Mouse (Mus musculus) frontal cortex, postnatal 25 days (tissue): ENCODE data around the gene Ss18l1.

Source experiments
- DNase-seq, 2 experiments: peaks; one replicate each; pipeline ENCODE4 v3.0.0; 2022; ENCODE audit warnings: low spot score in 2 of 2

The Ss18l1 gene

DNA sequence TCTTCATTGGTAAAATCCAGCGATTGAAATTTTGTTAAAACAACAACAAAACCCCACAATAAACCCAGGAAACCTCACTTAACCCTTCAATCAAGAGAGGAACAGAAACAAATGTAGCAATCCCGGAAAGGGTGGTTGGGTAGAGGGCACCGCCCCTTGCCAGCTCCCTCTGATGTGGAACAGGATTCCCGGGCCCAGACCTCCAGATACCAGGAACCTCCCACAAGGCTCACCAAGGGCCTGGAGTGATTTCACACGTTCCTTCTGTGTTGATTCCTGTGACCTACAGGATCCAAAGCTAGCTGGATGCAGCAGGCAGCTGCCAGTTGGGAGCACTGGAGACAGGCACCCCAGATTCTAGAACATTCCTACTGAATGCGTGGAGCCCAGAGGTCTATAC is 1.9 kb upstream of the Ss18l1 start:
- no peak for DNase-seq

DNA sequence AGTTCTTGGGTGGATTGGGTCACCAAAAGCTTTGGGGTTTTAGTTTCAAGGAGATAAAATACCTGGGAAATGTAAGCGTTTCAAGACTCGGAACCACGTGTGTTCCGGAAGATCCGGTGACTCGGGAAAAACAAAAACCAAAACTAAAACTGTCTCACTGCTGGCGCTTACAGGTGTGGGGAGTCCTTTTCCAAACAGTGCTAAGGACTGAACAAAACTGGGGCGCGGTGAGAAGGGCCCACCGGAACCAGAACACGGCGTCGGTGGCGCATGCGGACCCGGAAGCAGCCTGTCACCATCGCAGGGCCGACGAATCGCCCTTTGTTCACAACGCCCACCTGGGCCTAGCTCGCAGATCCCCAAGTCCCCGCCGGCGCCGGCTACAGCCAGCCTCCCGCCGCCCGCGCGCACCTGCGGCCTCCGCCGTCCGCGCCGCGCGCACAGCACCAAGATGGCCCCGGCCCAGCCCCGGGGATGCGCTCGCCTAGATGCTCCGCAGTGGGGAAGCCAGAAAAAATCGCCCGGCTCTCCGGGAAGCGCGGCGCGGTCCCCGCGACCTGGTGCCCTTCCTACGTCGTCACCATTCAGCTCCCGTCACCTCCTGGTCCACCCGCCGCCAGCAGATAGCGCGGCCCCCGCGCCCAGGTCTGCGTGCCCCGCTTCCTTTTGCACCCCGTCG is 593 bp upstream of the Ss18l1 start:
- peak; percentile 28 to 31 for DNase-seq

DNA sequence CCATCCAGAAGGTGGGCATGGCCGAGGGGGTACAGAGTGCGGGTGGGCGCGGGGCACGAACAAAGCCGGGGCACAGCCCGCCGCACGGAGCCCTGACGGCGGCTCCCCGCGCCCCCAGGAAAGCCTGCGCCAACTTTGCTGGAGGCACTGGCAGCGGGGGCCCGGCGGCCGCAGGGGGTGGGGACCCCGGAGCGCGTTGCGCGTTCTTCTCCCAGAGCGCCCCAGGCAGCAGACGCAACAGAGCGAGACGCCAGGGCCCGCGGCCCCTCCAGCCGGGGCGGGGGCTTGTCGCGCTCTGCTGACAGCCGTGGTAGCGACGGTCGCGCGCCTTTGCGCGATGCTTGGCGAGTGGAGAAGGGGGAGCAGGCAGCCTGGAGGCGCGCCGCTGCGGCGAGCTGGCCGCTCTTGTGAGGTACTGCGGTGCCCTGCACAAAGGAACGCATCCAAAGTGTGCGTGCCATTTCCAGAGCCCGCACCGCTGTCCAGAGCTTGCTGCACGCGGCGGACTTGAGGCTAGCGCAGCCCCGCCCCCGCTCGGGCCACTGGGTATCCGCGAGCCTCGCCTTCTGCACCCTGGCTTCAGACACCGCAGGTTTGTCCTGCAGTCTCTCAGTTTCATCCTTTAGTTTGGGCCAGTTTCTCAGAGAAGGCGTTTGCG is 678 bp downstream of the Ss18l1 start:
- DNase-seq = peak; percentile 48 to 64

DNA sequence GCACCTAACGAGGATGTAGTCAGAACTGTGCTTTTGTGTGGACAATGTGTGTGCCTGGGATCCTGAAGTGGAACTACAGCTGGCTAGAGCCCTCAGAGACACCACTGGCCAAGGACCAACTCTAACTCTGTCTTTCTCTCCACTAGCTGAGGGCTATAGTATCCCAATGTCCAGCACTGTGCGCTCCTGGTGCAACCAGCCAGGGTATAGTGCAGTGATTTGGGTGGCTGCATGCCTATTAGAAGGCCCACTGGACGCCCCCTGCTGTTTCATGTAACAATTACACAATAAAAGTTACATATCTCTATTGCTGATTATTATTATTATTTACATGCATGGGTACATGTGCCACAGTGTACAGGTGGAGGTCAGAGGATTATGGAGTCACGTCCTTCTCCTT is 3.0 kb downstream of the Ss18l1 start:
- no peak for DNase-seq

DNA sequence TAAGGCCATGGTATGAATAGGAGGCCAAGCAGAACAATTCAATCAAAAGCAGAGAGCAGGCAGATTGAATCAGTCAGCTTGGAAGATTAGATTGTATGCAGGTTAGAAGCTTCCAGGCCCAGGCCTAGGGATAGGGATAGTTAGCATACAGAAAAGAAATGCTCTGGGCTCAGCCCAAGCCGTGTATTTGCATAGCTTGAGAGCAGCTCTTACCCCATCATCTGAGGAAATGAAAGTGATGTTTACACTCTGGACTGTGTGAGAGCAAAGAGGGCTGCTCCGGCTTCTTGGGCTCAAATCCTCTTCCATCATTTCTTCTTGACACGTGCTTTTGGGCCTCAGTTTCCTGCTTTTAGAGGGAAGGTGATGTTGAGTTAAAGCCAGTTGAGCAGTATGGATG is 5.3 kb downstream of the Ss18l1 start:
- DNase-seq = no peak

DNA sequence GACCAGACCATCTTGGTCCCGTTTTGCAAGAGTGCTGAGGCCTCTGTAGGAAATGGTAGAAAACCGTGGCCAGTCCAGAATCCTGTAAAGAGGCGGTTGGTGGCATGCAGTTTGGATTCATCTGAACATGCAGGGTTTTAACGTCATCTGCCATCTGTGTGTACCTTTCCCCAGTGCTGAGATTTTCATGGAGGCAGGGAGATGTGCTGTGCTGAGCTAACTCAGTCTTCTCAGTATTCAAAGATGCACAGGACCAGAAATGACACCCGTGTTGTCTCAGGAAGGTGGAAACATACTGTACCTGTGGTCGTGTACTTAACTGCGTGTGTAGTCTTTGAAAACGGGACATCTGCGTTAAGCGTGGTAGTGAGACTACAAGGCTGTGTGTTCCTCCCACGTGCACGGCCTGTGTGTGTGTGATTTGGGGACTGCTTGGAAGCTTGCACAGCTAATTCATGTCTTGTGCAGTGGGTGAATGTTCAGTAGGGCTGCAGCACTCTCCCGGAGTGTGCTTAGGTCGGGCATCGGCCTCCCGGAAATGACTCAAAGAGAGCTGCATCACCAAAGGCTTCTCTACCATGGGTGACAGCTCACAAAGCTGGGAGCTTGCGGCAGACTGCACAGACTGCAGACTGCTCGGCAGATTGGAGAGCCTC is 5.8 kb downstream of the Ss18l1 start:
- DNase-seq = peak in 1 of 2 experiments; percentile 30

DNA sequence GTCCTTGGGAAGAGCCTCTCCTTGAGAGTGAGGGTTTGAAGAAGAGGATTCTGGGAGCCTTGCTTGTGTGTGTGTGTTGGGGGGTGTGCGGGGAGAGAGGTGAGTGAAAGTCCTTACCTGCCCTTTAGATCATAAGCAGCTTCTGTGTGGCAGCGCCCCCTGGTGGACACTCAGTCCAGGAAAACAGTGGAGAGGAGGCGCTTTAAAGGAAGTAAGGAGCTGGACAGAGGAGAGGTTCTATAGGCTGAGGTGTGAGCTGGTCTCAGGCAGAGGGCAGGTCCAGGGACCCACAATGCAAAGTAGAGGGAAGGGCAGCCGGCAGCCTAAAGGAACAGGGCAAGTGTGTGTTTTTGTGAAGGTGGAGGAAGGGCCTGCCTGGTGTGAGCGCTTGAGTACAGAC is 8.7 kb downstream of the Ss18l1 start:
- peak; percentile 74 to 78 for DNase-seq

DNA sequence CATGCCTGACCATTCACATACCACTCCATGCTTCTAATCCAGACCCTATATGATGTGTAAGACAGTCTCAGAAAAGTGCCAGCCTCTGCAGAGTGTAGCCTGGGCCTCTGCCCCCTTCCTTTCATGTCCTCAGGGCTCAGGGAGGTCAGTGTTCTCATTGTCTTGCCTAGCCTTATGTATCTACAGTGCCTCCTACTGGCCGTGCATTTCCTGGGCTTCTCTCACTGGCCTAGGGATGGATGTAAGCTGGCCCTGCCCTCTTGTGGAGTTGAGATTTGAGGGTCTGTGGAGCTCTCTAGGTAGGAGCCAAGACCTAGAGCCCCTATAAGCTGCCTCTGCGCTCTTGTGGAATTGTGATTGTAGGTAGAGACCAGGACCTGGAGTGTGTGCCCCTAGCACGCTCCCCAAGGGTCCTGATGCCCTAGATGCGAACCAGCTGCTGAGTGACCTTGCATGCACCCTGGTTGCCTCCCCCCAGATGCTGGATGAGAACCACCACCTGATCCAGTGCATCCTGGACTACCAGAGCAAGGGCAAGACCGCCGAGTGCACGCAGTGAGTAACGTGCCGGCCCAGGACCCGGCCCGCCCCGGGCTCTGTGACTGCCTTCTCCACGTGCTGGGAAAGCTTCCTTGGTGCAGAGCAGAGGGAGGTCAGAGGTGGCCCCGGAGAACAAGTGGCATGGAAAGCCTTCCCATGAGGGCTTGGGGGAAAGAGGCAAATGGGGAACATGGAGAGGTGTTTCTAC is 9.9 kb downstream of the Ss18l1 start:
- DNase-seq = no peak

DNA sequence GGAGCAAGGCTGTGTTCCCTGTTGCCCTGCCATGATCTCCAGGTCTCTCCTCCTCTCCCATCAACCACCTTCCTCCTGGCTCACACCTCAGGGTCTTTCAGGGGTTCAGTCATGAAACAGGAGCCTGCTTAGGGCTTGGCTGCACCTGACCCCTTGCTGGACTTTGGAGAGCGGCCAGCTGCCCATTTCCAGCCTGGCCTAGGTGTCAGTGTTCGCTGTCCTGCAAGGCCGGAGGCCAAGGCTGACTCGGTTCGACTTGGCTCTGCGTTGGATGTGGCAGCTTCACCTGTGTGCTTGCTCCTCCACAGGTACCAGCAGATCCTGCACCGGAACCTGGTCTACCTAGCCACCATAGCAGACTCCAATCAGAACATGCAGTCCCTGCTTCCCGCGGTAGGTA is 10.7 kb downstream of the Ss18l1 start:
- no peak for DNase-seq

DNA sequence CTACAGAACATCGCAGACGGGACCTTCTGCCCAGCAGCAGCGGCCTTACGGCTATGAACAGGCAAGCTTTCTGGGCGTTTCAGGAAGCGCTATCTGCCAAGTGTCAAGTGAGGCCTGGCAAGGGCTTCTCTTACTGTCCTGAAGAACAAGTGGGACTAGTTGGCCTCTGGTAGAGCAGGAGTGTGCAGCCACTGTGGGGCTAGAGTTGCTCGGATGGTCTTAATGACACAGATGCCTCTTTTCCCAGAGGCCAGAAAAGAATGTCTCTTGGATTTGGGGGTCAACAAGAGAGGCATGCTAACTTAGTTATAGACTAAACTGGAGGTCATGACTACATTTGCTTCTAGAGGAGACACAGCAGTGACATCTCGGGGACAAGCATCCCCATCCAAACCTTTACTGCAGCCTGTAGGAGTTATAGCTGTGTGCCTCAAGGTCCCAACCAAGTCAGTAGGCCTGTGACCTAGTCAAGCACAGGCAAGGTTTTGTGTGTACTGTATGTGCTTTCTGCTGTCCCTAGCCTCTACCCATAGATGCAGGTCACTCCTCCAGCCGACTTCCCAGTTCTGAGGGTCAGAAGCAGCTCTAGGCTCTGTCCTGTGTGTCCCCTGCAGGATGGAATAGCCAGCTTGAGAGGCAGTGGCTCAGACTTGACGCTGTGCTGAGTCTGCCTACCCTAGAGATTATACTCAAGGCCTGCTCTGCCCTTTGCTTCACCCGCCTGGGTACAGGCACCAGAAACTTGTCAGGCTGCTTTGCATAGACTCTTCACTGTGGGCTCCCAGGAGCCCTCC is 21.2 kb downstream of the Ss18l1 start:
- no peak for DNase-seq

DNA sequence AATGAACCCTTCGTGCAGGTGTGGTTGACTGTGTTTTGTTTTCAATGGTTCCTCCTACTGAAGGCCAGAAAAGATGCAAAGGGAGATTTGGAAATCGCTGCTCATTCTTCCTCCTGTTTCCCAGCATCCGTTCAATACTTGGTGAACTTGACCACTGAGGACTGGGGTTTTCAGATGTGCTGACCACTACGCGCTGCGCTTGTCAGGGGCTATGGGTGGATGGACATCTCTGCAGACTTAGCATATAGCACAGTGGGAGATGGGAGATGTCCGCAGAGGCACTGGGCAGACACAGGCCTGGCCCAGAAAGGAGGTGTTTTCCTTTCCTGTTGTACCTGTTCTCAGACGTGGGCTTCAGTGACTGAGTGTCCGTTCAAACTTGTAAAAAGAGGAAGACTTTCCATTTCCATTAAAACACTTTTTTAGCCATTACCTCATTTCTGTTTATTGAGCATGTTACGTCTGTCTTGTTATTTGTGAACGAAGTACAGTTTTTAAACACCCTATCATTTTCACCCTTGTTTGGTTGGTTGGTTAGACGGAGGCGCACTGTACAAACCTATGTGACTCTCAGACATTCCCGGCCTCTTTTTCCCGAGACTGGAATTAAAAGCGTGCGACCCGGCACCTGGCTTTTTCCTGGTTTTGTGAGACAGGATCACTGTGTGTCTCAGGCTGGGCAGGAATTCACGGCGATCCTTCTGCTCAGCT is 27.6 kb downstream of the Ss18l1 start:
- DNase-seq = no peak

DNA sequence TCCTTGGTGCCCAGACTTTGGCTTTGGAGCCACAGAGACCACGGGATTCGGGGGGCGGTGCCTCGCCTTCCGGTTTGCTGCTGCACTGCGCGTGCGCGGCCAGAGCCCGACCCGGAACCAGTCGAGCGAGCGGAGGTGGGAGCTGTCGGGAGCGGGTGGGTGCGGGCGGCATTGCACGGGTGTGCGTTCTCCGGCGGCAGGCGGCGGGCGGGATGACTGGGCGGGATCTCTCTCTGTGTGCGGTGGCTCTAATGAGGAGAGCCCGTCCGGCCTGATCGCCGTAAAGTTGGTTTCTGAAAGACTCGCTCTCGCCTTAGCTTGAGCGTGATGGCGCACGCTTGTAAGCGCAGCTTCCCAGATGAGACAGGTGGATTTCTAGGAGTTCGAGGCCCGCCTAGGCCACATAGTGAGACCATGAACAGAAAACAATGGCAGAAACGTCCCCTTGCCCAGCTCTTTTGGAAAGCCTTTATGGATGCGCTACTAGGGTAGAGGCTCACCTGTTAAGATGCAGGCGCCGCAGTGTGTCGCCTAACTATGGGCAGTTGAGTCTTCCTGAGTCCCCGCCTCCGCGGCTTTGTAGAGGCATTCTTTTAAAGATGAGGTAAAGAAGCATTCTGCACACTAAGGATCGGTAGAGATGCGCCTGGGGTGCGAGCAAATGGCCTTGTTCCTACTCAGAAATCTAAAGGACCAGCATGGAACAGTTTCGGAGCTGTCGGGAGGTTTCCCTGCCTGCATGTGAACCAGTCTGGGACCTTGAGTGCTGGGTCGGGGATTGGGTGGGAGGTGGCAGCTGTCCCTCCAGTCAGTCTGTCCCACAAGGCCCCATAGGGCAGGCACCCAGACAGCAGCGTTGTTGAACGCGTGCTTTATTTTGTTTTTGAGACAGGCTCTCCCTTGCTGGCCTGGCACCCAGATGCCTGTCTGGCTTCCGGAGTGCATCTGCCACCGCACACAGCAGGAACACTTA is 28.5 kb downstream of the Ss18l1 start, which contains the start of gene Mtg2:
Mtg2 (plus strand) TSS at position 108 of the 973 bp plus-strand sequence.
- DNase-seq = peak; percentile 92 to 93

DNA sequence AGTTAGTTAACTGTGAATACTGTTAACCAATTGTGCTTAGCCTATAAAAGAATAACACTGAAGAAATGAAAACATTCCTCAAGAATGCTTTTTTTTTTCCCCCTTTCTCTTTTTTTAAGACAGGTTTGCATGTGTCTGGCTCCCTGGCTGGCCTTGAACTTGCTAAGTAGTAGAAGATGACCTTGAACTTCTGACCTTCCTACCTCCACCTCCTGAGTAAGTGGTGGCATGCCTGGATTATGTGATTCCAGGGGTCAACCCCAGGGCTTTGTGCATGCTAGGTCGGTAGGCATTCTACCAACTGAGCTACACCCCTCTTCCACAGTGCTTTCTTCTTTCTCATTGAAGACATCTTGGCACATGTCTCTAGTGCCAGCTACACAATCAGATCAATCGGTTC is 29.4 kb downstream of the Ss18l1 start:
- no peak for DNase-seq

DNA sequence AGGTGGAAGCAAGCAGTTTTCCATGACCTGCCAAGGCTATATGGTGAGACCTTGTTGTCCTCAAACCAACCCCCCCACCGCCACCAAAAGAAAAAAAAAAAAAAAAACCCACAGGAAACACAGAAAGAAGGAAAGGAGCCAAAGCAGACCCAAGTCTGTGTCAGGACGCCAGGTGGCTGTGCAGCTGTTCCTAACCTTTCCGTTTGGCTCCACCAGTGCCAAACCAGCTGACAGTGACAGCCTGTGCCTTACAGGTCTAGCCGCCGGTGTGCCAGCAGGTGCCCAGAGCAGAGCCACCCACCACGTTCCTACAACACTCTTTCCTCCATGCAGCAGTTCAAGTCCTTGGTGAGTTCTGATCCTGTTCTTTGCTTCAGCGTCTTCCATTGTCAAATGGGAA is 30.6 kb downstream of the Ss18l1 start:
- DNase-seq = no peak

DNA sequence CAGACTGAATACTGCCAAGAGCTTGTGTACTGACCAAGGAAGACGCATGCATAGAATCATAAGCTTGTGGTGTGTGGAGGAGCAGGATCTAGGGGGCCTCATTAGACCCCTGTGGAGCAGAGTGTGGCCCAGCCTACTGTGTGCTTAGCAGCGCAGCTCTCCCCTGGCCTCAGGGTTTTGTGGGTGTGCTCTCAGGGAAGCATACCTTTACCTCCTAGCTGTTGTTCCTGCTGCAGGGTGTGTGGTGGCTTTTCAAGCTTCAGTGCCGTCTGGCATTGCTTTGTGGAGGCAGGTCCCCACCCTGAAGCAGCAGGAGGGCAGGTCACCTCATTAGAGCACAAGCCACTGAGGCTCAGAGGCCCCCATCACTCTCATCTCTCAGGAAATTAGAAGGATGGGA is 35.3 kb downstream of the Ss18l1 start:
- DNase-seq = no peak

DNA sequence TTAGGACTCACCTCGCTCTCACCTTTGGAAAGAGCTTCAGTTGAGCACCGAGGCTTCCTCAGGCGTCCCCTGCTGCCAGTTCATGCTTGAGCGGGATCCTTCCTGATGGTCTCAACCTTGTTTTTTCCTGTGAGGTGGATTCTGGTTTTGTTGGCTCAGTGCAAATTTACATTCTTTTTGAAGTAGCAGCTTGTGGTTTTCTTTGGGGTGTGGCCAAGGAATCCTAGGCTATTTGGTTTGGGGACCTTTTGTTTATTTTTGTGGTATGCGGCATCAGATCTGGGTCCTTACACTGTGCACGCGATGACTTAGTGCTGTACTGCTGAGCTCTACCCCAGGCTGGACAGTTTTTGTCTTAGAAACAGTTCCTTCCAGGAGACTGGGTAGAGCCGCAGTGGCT is 38.4 kb downstream of the Ss18l1 start:
- DNase-seq = no peak

DNA sequence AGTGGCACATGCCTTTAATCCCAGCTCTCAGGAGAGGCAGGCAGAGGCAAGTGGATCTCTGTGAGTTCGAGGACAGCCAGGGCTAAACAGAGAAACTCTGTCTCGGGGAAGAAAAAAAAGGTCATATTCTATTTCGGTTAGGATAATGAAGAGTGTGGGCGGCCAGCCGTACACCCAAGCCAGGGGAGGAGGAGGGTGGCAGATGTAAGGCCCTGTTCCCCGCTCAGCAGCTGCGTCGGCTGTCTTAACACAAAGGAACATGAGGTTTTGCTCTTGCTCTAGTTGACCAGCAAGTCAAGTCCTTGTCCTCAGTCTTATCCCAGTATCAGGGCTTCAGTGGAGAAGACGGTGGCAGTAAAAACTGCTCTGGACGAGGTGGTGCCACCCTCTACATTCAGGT is 40.8 kb downstream of the Ss18l1 start:
- no peak for DNase-seq

DNA sequence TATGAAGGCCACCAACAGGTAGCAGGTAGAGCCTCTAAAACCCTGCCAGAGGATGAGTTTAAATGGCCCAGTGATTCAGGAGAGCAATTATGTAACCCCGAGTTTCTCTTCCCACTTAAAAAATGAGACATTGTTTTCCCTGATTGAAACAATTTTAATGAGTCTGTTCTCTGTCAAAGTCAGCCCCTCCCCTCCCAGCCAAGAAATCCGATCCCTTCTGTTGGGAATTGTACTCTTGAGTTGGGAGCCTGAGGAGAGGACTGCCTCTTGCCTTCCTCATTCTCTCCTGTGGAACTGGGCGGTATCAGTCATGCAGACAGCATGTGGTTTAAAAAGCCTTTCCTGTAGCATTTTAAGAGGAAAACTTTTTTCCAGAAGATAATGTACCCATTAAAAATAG is 42.3 kb downstream of the Ss18l1 start:
- DNase-seq = no peak

DNA sequence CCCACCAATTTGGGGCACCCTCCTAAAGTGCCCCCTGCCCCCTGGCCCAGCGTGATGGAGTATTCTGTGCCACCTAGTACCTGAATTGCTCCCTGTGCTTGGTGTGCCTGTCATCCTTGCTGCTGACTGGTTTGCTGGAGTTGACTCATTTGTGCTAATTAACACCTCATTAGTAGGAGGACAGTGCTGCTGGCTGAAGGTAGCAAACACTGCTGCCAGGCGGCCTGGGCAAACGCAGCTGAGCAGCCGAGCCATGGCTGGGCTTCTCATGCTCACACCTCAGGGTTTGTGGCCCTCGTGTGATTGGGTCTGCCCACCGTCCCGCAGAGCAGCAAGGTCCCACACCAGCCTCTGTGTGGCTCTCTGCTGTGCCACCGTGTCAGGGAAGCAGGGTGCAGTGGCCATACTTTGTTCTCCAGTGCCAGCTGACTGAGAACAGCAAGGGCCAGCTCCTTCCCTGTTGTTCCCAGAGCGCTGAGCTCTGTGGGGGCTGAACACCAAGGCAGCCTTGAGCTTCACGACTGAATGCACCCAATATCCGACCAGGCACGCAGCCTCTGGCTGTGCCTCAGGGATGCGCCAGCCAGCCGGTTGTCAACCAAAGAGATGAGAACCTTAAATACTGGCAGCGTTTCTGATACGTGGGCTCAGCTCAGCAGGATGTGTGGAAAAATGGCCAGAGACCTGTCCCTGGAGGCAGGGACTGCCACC is 43.8 kb downstream of the Ss18l1 start:
- DNase-seq = no peak
